Mouse (Mus musculus): ENCODE measurements around the gene Kcnh1. TPM values are rescaled to one million over a fixed set of nuclear protein-coding genes. Genes with fewer than 3 reads are reported as not detected.

Kcnh1 gene
- polyA plus RNA-seq, 1 experiment from 2014 or later, result 1.5 TPM

GRCm38 (mm10) chr1:192431423-192431822 lies 240.8 kb downstream of the Kcnh1 start:
- H3K9me3 ChIP-seq, result no peaks in the 10 kb centered on the region
- H3K27me3 ChIP-seq, result no peaks in the 10 kb centered on the region
- 0 out of 2 replicates have a peak, but pooled peaks cover 3% of the 10 kb centered on the region for H3K4me1 ChIP-seq (replicated peaks)
- no peaks in the 10 kb centered on the region for H3K36me3 ChIP-seq
- ATAC-seq, result no peak
- H3K4me3 ChIP-seq (replicated peaks), result no peak overlapping the region
- no peak overlapping the region for H3K9ac ChIP-seq (replicated peaks)
- 97% methylated on average over 2 of the region's 2 CpGs for WGBS
- no peak overlapping the region for H3K27ac ChIP-seq
- H3K4me2 ChIP-seq (replicated peaks), result no peak overlapping the region

- no peaks in the 10 kb centered on the region for H3K27me3 ChIP-seq
- no peak overlapping the region for H3K27ac ChIP-seq
- no peaks in the 10 kb centered on the region for H3K9me3 ChIP-seq
- H3K4me2 ChIP-seq (replicated peaks), result no peak overlapping the region
- WGBS, result 91% methylated on average over 2 of the region's 2 CpGs
- H3K4me3 ChIP-seq (replicated peaks), result no peak overlapping the region
- no peak overlapping the region for H3K9ac ChIP-seq (replicated peaks)
- no peak for ATAC-seq
- no peaks in the 10 kb centered on the region for H3K36me3 ChIP-seq
- H3K4me1 ChIP-seq (replicated peaks), result 0 out of 2 replicates have a peak, but pooled peaks cover 5% of the 10 kb centered on the region
Observed at GRCm38 (mm10) chr1:192435503-192435902, 244.9 kb downstream of the Kcnh1 start.

- Histone ChIP-seq H3K9ac (replicated peaks) (no peak overlapping the region), H3K4me3 (replicated peaks) (no peak overlapping the region), H3K27me3 (no peaks in the 10 kb centered on the region), H3K9me3 (no peaks in the 10 kb centered on the region), H3K4me1 (replicated peaks) (peaks cover 14% of the 10 kb centered on the region), H3K4me2 (replicated peaks) (no peak overlapping the region), H3K36me3 (no peaks in the 10 kb centered on the region), H3K27ac (peak overlapping the region; percentile 21; the same call in 1 of the 2 replicates)
- 58% methylated on average over 6 of the region's 6 CpGs for WGBS
- ATAC-seq, result peak; percentile 56
Observed at GRCm38 (mm10) chr1:192439151-192439837, 248.7 kb downstream of the Kcnh1 start.

- Histone ChIP-seq H3K36me3 (no peaks in the 10 kb centered on the region), H3K4me1 (replicated peaks) (peaks cover 26% of the 10 kb centered on the region), H3K9me3 (no peaks in the 10 kb centered on the region), H3K27me3 (0 out of 2 replicates have a peak, but pooled peaks cover 4% of the 10 kb centered on the region), H3K4me3 (replicated peaks) (no peak overlapping the region), H3K4me2 (replicated peaks) (no peak overlapping the region), H3K27ac (no peak overlapping the region), H3K9ac (replicated peaks) (no peak overlapping the region)
- WGBS, result 93% methylated on average over 5 of the region's 5 CpGs
- ATAC-seq, result no peak
Observed at GRCm38 (mm10) chr1:192442772-192443445, 252.3 kb downstream of the Kcnh1 start.

GRCm38 (mm10) chr1:192443998-192444657 lies 253.6 kb downstream of the Kcnh1 start:
- Histone ChIP-seq H3K4me2 (replicated peaks) (no peak overlapping the region), H3K9ac (replicated peaks) (no peak overlapping the region)
- ATAC-seq, result peak; percentile 16

GRCm38 (mm10) chr1:192444658-192445447 lies 254.3 kb downstream of the Kcnh1 start:
- 27% methylated on average over 7 of the region's 7 CpGs for WGBS
- Histone ChIP-seq H3K27me3 (peaks cover 6% of the 10 kb centered on the region; the same call in 1 of the 2 replicates), H3K27ac (peak overlapping the region; percentile 68), H3K4me3 (replicated peaks) (no peak overlapping the region), H3K36me3 (no peaks in the 10 kb centered on the region), H3K4me2 (replicated peaks) (no peak overlapping the region), H3K9ac (replicated peaks) (no peak overlapping the region), H3K4me1 (replicated peaks) (peaks cover 23% of the 10 kb centered on the region), H3K9me3 (no peaks in the 10 kb centered on the region)
- peak; percentile 88 for ATAC-seq

More at GRCm38 (mm10) chr1:192443998-192444657, 253.6 kb downstream of the Kcnh1 start:
- Histone ChIP-seq H3K9me3 (no peaks in the 10 kb centered on the region), H3K4me1 (replicated peaks) (peaks cover 26% of the 10 kb centered on the region), H3K36me3 (no peaks in the 10 kb centered on the region), H3K27ac (peak overlapping the region; percentile 48; the same call in 1 of the 2 replicates), H3K27me3 (peaks cover 6% of the 10 kb centered on the region; the same call in 1 of the 2 replicates), H3K4me3 (replicated peaks) (no peak overlapping the region)
- WGBS, result 74% methylated on average over 20 of the region's 20 CpGs

- Histone ChIP-seq H3K4me2 (replicated peaks) (no peak overlapping the region), H3K9ac (replicated peaks) (no peak overlapping the region), H3K36me3 (no peaks in the 10 kb centered on the region), H3K27ac (no peak overlapping the region), H3K4me1 (replicated peaks) (peaks cover 22% of the 10 kb centered on the region), H3K27me3 (peaks cover 6% of the 10 kb centered on the region; the same call in 1 of the 2 replicates), H3K4me3 (replicated peaks) (no peak overlapping the region), H3K9me3 (no peaks in the 10 kb centered on the region)
- no peak for ATAC-seq
- 67% methylated on average over 5 of the region's 5 CpGs for WGBS
Observed at GRCm38 (mm10) chr1:192446158-192446557, 255.6 kb downstream of the Kcnh1 start.

GRCm38 (mm10) chr1:192447666-192448065 lies 257.1 kb downstream of the Kcnh1 start:
- H3K27ac ChIP-seq, result no peak overlapping the region
- no peaks in the 10 kb centered on the region for H3K9me3 ChIP-seq
- peaks cover 6% of the 10 kb centered on the region; the same call in 1 of the 2 replicates for H3K27me3 ChIP-seq
- H3K9ac ChIP-seq (replicated peaks), result no peak overlapping the region
- H3K4me2 ChIP-seq (replicated peaks), result no peak overlapping the region
- ATAC-seq, result no peak
- WGBS, result 78% methylated on average over 2 of the region's 2 CpGs
- no peaks in the 10 kb centered on the region for H3K36me3 ChIP-seq
- H3K4me1 ChIP-seq (replicated peaks), result peaks cover 22% of the 10 kb centered on the region
- no peak overlapping the region for H3K4me3 ChIP-seq (replicated peaks)

- Histone ChIP-seq H3K4me2 (replicated peaks) (no peak overlapping the region), H3K9ac (replicated peaks) (no peak overlapping the region), H3K4me3 (replicated peaks) (no peak overlapping the region), H3K27me3 (peaks cover 6% of the 10 kb centered on the region; the same call in 1 of the 2 replicates), H3K27ac (no peak overlapping the region), H3K4me1 (replicated peaks) (peaks cover 19% of the 10 kb centered on the region), H3K9me3 (no peaks in the 10 kb centered on the region), H3K36me3 (no peaks in the 10 kb centered on the region)
- no peak for ATAC-seq
- WGBS, result 94% methylated on average over 1 of the region's 1 CpGs
Observed at GRCm38 (mm10) chr1:192448512-192448911, 257.9 kb downstream of the Kcnh1 start.

GRCm38 (mm10) chr1:192449572-192450351 lies 259.2 kb downstream of the Kcnh1 start:
- H3K9me3 ChIP-seq, result no peaks in the 10 kb centered on the region
- H3K36me3 ChIP-seq, result no peaks in the 10 kb centered on the region
- H3K4me3 ChIP-seq (replicated peaks), result no peak overlapping the region
- no peak for ATAC-seq
- H3K27ac ChIP-seq, result no peak overlapping the region
- no peak overlapping the region for H3K4me2 ChIP-seq (replicated peaks)
- H3K27me3 ChIP-seq, result peaks cover 6% of the 10 kb centered on the region; the same call in 1 of the 2 replicates
- H3K4me1 ChIP-seq (replicated peaks), result peaks cover 8% of the 10 kb centered on the region
- WGBS, result 63% methylated on average over 4 of the region's 4 CpGs
- H3K9ac ChIP-seq (replicated peaks), result no peak overlapping the region

GRCm38 (mm10) chr1:192450425-192450824 lies 259.9 kb downstream of the Kcnh1 start:
- H3K4me3 ChIP-seq (replicated peaks), result no peak overlapping the region
- no peak for ATAC-seq
- no peak overlapping the region for H3K4me2 ChIP-seq (replicated peaks)
- peaks cover 1% of the 10 kb centered on the region; the same call in 1 of the 2 replicates for H3K4me1 ChIP-seq (replicated peaks)
- H3K27ac ChIP-seq, result no peak overlapping the region
- H3K36me3 ChIP-seq, result no peaks in the 10 kb centered on the region
- H3K27me3 ChIP-seq, result peaks cover 6% of the 10 kb centered on the region; the same call in 1 of the 2 replicates
- H3K9me3 ChIP-seq, result no peaks in the 10 kb centered on the region
- no peak overlapping the region for H3K9ac ChIP-seq (replicated peaks)
